Mouse (Mus musculus): ENCODE results near the gene Gm5105.

The Gm5105 gene

DNA sequence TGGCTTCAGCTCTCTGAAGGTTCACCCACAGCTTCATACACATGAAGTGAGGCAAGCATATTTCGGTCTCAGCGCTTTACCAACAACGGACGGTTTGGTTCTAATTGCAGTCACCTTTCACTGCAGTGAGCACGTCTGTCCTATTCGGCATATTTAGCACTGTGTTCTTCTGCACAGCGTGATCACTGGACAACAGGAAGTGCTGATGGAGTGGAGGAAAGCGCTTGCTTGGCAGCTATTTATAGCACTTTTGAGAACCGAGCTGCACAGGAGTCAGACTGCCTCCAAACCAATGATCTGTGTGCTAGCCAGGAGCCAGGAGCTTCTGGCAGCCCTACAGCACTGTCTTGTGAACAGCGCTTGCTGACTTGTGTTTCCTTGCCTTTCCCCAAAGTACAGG is 40.9 kb downstream of the Gm5105 start:
- ATAC-seq (ENCODE audit: low TSS enrichment), result peak; percentile 36; the same call in 1 of the 2 replicates

DNA sequence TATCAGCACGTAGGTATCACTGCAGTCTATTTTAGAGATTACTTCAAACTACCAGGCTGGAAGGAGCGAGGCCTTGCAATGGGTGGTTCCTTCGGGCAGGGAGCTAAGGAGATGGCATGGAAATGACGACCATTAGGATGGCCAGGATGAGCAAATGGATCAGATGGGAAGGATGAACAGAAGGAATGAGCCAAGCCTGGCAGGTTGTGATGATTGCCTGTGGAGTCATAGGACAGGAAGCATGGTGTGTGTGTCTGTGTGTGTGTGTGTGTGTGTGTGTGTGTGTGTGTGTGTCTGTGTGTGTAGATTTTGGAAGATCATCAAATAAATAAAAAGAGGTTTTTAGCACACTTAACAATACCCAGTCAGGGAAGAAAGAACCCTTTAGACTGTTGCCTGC is 44.5 kb downstream of the Gm5105 start:
- ATAC-seq (ENCODE audit: low TSS enrichment), result no peak

DNA sequence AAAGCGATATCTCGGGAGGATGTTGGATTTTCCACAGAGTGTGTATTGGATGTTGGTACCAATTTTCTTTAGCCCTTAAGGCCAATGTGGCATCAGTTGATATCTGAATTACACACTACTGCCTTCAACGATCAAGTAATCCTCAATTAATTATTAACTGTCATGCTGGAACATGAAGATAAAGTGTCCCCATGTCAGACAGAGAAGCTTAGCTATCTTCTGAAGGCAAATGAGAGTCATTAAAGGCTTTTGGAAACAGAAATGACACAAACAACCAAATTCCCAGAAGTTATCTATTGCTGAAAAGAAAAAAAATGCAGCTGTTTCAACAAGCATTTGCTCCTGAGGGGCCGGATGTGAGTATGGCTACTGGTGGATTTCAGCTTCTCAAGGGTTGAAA is 45.2 kb downstream of the Gm5105 start:
- no peak for ATAC-seq (ENCODE audit: low TSS enrichment)

DNA sequence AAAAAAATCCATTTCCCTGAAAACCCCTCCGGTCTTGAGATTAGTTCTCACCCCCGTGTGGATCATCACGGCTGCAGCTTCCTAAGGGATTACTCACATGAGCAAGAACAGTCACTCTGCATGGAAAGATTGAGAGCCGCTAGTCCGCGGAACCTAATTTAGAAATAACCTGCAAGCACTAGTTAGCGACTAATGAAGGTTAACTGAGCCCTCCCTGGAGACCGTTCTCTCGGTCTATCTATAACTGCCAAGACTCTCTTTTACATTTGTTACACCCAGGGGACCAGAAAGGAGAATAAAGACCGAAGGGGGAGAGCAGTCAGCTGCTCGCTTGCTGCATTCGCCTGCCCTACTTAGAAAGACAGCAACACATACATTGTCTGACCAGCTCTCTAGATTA is 50.4 kb downstream of the Gm5105 start:
- ATAC-seq (ENCODE audit: low TSS enrichment), result 0 out of 2 replicates have a peak, but pooled peaks have one; percentile 20

DNA sequence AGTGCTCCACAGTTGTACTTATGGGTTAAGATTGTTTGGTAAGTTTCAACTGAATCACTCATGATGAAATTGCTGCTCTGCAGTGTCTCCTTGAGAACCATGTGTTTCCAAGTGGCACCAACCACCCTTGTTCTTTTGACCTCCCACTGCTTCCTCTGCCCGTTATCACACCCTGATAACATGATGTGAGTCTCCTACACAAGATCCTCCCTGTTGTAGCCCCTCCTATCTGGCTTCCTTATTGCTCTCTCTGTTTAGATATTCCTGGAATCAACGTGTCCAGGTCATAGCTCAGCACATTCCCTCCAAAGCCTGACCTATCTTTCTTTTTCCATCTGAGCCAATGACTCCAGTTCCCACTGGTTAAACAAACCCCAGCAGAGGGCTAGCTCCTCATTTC is 52.5 kb downstream of the Gm5105 start:
- ATAC-seq (ENCODE audit: low TSS enrichment), result no peak

DNA sequence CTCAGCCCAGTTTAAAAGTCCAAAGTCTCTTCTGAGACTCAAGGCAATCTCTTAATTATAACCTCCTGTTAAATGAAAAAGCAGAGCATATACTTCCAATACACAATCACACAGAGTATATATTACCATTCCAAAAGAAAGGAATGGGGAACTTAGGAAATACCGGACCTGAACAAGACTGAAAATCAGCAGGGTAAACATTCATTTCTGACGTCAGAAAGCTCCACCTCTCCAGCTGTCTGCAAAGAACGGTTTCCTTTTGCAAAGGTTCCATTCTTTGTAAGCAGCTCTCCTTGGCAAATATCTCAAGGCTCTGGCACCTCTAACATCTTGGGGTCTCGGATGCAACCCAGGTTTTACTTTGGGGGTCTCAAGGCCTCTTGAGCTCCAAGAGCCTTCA is 54.8 kb downstream of the Gm5105 start:
- no peak for ATAC-seq (ENCODE audit: low TSS enrichment)

DNA sequence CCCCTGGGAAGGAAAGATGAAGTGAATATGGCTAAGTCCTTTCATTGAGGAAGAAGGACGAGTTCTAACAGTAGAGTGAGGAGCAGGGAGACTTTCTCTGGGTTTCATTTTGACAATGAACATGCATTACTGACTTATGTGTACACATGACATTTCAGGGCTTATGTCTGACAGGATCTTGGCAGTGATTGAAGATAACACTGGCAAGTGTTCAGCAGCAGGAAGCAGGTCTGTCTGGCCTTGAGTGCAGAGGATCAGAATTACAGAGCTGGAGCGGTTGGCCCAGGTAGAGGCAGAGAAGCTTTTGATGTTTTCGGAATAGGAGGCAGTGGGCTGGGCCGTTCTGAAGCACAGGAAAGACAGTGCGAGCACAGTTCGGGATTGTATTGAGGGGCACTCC is 59.0 kb downstream of the Gm5105 start:
- ATAC-seq (ENCODE audit: low TSS enrichment), result no peak

DNA sequence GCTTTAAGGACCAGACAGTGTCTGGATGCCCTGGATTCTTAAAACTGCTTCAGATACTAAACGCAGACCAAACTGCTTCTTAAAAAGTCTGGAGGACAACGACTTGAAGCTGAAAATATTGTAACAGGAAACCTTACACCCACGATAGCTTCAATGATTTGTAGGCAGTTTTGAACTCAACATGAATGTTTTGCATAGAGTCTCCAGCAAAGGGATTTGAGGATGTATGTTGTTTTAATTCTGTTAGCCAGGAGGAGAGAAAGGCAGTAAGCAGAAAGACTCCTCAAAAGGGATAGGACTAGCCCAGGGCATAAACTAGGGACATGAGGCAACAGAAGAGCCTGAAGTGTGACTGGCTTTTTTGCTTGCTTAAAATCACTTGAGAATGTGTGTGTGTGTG is 60.3 kb downstream of the Gm5105 start:
- peak; percentile 38; the same call in 1 of the 2 replicates for ATAC-seq (ENCODE audit: low TSS enrichment)

DNA sequence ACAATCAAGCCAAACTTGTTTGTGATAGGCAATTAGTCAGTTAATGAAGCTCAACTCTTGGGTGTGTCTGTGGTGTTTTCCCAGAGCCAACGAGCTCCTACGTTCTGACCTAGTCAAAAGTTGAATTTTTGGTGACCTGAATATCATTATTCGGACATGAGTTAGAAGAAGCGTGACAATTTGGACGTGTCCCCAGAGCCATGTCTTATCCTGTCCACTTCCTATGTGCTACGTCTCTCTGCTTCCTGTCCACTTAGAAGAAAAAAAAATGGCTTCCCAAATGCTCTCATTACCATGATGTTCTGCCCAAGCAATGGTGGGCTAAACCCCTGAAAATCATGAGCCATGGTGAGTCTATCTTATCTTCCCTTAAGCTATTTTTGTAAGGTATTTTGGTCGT is 63.9 kb downstream of the Gm5105 start:
- ATAC-seq (ENCODE audit: low TSS enrichment), result no peak

DNA sequence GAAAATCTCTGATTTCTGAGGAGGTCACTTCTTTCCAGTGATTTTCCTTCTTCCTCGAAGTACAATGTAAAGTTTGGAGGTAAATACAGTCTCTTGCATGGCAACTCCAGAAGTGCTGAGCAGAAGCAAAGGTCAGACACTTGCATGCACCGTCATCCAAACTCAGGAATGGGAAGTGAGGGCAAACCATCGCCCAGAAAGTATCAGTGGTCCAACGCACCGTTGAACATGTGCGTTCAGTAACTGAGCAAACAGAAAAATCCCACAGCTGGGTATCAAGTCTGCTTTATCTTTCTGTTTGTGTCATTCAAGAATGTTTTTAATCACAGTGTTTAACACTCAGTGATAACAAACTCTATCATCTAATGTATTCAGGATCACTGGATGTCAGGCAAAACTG is 64.6 kb downstream of the Gm5105 start:
- no peak for ATAC-seq (ENCODE audit: low TSS enrichment)

DNA sequence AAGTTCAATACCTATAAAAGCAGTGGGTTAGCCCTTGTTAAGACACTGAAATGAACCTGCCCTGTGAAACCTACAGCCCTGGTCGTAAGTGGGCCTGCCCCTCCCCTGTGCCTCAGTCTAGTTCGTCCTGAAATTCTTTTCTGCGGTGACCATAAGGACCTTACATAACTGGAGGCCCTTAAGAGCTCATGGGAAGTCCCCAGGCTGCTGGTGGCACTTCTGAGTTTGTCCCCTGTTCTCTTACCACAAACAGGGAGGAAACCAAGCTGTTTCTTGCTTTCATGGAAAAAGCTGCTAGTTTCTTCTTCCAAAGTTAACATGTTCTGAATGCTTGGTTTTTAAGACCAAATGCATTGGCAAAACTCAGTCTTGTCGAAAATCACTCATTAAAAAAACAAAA is 65.3 kb downstream of the Gm5105 start:
- no peak for ATAC-seq (ENCODE audit: low TSS enrichment)

DNA sequence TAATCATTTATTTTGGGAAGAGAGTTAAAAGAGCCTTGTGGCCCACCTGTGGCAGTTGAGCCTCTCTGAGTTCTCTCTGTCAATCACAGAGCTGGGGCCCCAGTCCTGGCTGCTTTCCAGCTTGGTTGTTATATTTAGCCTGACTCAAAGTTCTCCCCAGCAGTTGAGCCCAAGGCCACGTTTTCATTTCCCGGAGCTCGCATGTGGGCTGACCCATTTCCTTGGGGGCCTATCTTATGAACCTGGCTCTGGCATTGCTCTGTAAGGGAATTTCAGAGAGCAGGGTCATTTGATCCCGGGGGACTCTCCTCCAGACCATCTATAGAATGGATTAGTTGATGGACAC is 66.5 kb downstream of the Gm5105 start:
- ATAC-seq (ENCODE audit: low TSS enrichment), result no peak

DNA sequence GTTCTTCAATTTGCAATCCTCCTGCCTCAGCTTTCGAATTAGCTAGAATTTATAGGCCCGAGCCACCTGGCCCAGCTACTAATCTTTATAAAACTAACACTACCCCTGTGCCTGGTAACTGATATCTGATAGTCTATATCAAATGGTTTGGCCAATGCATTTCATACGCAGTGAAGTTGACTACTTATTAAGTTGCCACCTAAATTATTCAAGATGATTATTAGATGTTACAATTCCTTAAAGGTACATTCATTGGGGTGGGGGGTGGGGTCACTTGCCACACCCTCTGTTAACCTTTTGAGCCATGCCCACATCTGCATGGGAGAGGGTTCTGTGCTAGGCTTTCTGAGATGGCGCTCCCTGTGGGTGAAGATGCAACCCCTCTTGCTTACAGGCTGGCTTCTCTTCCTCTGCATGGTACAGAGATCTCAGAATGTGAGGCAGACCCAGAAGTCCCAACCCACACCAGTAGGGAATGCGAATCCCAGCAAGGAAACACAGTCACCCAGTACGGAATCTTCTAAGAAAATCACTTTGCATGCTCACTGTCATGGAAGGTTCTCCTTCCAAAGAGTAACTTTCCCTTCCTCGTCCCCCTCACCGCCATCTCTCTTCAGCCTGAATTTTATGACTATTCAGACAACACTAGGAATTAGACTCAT is 67.0 kb downstream of the Gm5105 start:
- ATAC-seq (ENCODE audit: low TSS enrichment), result no peak

DNA sequence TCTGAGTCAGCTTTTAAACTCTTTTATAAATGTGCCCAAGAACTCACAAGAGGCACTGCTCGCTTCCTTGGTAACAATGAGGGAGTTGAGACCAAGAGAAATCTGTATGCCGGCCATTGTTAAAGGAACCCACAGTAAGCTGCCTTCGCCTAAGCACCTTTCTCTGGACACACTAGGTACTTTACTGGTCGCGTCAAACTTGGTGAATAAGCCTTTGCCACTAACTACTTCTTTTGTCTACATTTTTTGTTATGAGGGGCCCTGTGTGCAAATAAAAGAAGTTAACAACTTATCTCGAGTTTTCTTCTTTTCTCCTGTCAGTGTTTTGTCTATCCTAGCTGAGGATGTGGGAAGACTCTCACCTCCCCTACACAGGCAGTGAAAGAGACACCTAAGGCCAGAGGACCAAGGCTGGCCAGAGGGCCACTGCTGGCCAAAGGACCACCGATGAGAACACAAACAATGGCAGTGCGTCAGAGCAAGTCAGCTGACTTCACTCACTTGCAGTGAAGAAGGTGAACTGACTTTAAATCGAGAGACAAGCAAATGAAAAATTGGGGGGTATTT is 67.9 kb downstream of the Gm5105 start:
- ATAC-seq (ENCODE audit: low TSS enrichment), result 0 out of 2 replicates have a peak, but pooled peaks have one; percentile 41
